ENCODE assay signal across 10 mouse cellular contexts in genomic region chr5:148862853-148863252, GRCm38 (mm10).
"Had no signal": no experiment of that assay in that cellular context is flagged by ENCODE, and none has a peak within 500 bp of the region (broad histone marks: within the 10 kb centered on the region; RNA-seq: fewer than 3 reads in every experiment).

No protein-coding gene starts in this region.

- H3K27me3 ChIP-seq: midbrain, embryonic 13.5 days had no signal

- ATAC-seq: midbrain, embryonic 13.5 days had no signal

- H3K27ac ChIP-seq: liver, embryonic 13.5 days; macrophage; midbrain, embryonic 13.5 days had no signal

- H3K4me2 ChIP-seq: liver, embryonic 13.5 days; midbrain, embryonic 13.5 days had no signal

- H3K36me3 ChIP-seq: liver, embryonic 13.5 days; midbrain, embryonic 13.5 days had no signal

- DNase-seq: kidney, adult 2 months; kidney, postnatal 10 days; kidney, postnatal 36 days; liver, embryonic 13.5 days; lung, adult 2 months; lung, postnatal 14 days; thymus, adult 18-20 months; thymus, postnatal 36 days had no signal

- H3K4me3 ChIP-seq: liver, embryonic 13.5 days; midbrain, embryonic 13.5 days had no signal

- H3K9ac ChIP-seq: liver, embryonic 13.5 days; midbrain, embryonic 13.5 days had no signal

- H3K9me3 ChIP-seq: liver, embryonic 13.5 days; midbrain, embryonic 13.5 days had no signal
